Mouse (Mus musculus) CH12.LX (cell line): Measurements from ENCODE around the gene Rftn2.

ENCODE experiments used
- CTCF ChIP-seq, 2 experiments: IDR thresholded peaks in 1 of 2; conservative IDR thresholded peaks in 1 of 2; 2 replicates each; pipeline ENCODE4 v1.5.1; 2011 to 2012; ENCODE audit warnings: low read depth in 2 of 2, low read length in 2 of 2, improper control_type of control experiment in 1 of 2, inconsistent platforms in 1 of 2, mild to moderate bottlenecking in 1 of 2, moderate library complexity in 1 of 2
- EP300 ChIP-seq: IDR thresholded peaks from 2 replicates; pipeline ENCODE4 v1.6.1; 2011; ENCODE audit warnings: low read length, improper control_type of control experiment
- SMC3 ChIP-seq: IDR thresholded peaks from 2 replicates; pipeline ENCODE4 v1.6.1; 2011; ENCODE audit warnings: low read depth, low read length, improper control_type of control experiment
- TBP ChIP-seq: conservative IDR thresholded peaks from 2 replicates; pipeline ENCODE4 v1.6.1; 2011; ENCODE audit warnings: low read depth, low read length, improper control_type of control experiment

DNA sequence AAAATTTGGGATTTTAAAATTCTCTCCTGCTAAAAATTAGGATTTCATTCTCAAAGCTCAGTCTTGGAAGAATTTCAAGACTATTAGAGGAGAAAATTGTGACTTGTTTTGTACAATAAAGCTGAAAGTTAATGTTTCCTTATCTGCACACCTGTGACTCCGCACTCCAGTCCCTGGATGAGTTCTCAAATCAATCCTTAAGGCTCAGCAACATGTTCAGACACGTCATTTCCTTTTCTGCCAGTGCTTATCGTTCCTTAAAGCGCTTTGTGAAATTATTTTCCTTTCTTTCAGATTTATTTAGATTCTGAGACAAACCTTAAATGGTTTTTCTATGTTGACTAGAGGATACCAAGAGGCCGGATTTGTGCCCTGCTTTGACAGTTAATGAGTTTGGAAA, 9.9 kb upstream of the Rftn2 start:
- no peak for TF ChIP-seq EP300
- no peak for TF ChIP-seq CTCF (conservative IDR thresholded peaks at IDR 0.05 in 1 of 2, IDR thresholded peaks at IDR 0.05 in 1 of 2; ENCODE audit: low read depth in 2 of 2, low read length in 2 of 2)
- TF ChIP-seq TBP = no peak
- TF ChIP-seq SMC3 = no peak
